Mouse (Mus musculus): ENCODE measurements around the gene Chil4.

GRCm38 (mm10) chr3:106265854-106266253 is 46.5 kb upstream of the Chil4 start:
- TF ChIP-seq CTCF (IDR thresholded peaks at IDR 0.05; ENCODE audit: low read depth) (no peak), EP300 (IDR thresholded peaks at IDR 0.05; ENCODE audit: low read depth) (no peak)

Data from liver, postnatal 0 days (tissue).